Comparison of ENCODE assay signal across 8 mouse cellular contexts in genomic region chr19:45658556-45659268, GRCm38 (mm10). TPM values are rescaled to one million over a fixed set of nuclear protein-coding genes. Genes with fewer than 3 reads are reported as not detected.
DNase-seq lines count a peak whose midpoint lies in the region; ATAC-seq and TF ChIP-seq lines count a peak whose summit lies in the region.

No protein-coding gene starts in this region.

- TF ChIP-seq CTCF in liver, adult 2 months (IDR thresholded peaks at IDR 0.05; ENCODE audit: low read depth, low read length): no peak

- no peaks in the 10 kb centered on the region for H3K36me3 ChIP-seq in forebrain, embryonic 12.5 days (replicated peaks)
- no peaks in the 10 kb centered on the region for H3K36me3 ChIP-seq in liver, adult 2 months (ENCODE audit: control insufficient read depth, insufficient read depth, low read length)

- peak overlapping the region; percentile 96; the same call in 1 of the 2 replicates for H3K9ac ChIP-seq in forebrain, embryonic 12.5 days
- peak overlapping the region; percentile 21; the same call in 1 of the 2 replicates for H3K9ac ChIP-seq in liver, adult 2 months (ENCODE audit: low read depth, low read length)

- intact Hi-C loops in left cerebral cortex, postnatal 4 days (cut with DNase I): no loop called here

- WGBS in forebrain, embryonic 12.5 days: 61% methylated on average over 10 of the region's 10 CpGs
- 64% methylated on average over 10 of the region's 10 CpGs for WGBS in liver, adult 2 months

- H3K27ac ChIP-seq in forebrain, embryonic 12.5 days: no peak overlapping the region
- H3K27ac ChIP-seq in liver, adult 2 months (replicated peaks; ENCODE audit: insufficient read depth, low read depth, low read length): no peak overlapping the region

- peaks cover 6% of the 10 kb centered on the region; the same call in 1 of the 2 replicates for H3K79me2 ChIP-seq in liver, adult 2 months (ENCODE audit: control insufficient read depth, insufficient read depth, low read length)

- H3K27me3 ChIP-seq in forebrain, embryonic 12.5 days: peaks cover 5% of the 10 kb centered on the region; the same call in 1 of the 2 replicates
- no peaks in the 10 kb centered on the region for H3K27me3 ChIP-seq in liver, adult 2 months (ENCODE audit: control insufficient read depth, insufficient read depth, low read length)

- ATAC-seq in forebrain, embryonic 12.5 days (ENCODE audit: low FRiP score): no peak
- no peak for ATAC-seq in erythroid progenitor cell, adult 5-6 weeks (replicated peaks; ENCODE audit: low FRiP score, poor library complexity, severe bottlenecking)

- H3K9me3 ChIP-seq in forebrain, embryonic 12.5 days: no peaks in the 10 kb centered on the region

- H3K4me2 ChIP-seq in forebrain, embryonic 12.5 days: peak overlapping the region; percentile 79

- peak overlapping the region; percentile 81 for H3K4me3 ChIP-seq in forebrain, embryonic 12.5 days (replicated peaks)
- peak overlapping the region; percentile 88; the same call in 1 of the 2 replicates for H3K4me3 ChIP-seq in liver, adult 2 months (ENCODE audit: insufficient read depth, low read depth, low read length)

- peaks cover 33% of the 10 kb centered on the region for H3K4me1 ChIP-seq in forebrain, embryonic 12.5 days
- H3K4me1 ChIP-seq in liver, adult 2 months (ENCODE audit: control insufficient read depth, insufficient read depth, low read length): peaks cover 16% of the 10 kb centered on the region

- DNase-seq in embryo, embryonic 10.5 days (ENCODE audit: low spot score): peak; percentile 42
- no peak for DNase-seq in embryo, embryonic 9.5 days (ENCODE audit: extremely low spot score)
- DNase-seq in A20 (ENCODE audit: low read depth, low spot score): peak; percentile 46
- DNase-seq in liver, adult 2 months (ENCODE audit: extremely low read depth, low read depth, low spot score): peak; percentile 10
- DNase-seq in adrenal gland, adult 8-10 months: no peak
- DNase-seq in left cerebral cortex, postnatal 4 days: no peak

- TF ChIP-seq POLR2A in liver, adult 2 months (IDR thresholded peaks at IDR 0.05; ENCODE audit: extremely low read depth, insufficient read depth, low read length): no peak

RNA-seq across cellular contexts. Expression of gene Fbxw4, which starts 1.4 kb away (rescaled TPM):
- 4.6 and 4.7 TPM in 2 replicates for polyA plus RNA-seq in forebrain, embryonic 12.5 days (2016; fragmentation: Nextera tagmentation; extraction: Ambion mirVana)
- total RNA-seq in liver, adult 2 months (2014; rRNA removed): 10.0 and 14.6 TPM in 2 replicates
- polyA plus RNA-seq in liver, adult 2 months (2012; rRNA removed): 41.5 and 44.6 TPM in 2 replicates
- 20.5 and 26.4 TPM in 2 replicates for total RNA-seq in erythroid progenitor cell, adult 5-6 weeks (2015; ENCODE audit: low replicate concordance)
- total RNA-seq in erythroid progenitor cell, adult 5-6 weeks (2017; ENCODE audit: low replicate concordance): 22.2 and 23.4 TPM in 2 replicates
- total RNA-seq in adrenal gland, adult 8-10 months (2022): 10 to 100 TPM; 25.6 to 36.1 (median 30.8) TPM
- total RNA-seq in left cerebral cortex, postnatal 4 days (2021): 10 to 100 TPM; 31.0 to 37.3 TPM

Comparison
In these comparisons a context has a peak if more than half of its experiments do, and no peak if none do; other contexts are left out.
1. DNase-seq: peak in embryo, embryonic 10.5 days (single experiment), A20 (single experiment) and liver, adult 2 months (single experiment); none in embryo, embryonic 9.5 days (single experiment), adrenal gland, adult 8-10 months (single experiment) and left cerebral cortex, postnatal 4 days (single experiment).